Mouse (Mus musculus): Measurements from ENCODE around the gene Mboat2.

DNA sequence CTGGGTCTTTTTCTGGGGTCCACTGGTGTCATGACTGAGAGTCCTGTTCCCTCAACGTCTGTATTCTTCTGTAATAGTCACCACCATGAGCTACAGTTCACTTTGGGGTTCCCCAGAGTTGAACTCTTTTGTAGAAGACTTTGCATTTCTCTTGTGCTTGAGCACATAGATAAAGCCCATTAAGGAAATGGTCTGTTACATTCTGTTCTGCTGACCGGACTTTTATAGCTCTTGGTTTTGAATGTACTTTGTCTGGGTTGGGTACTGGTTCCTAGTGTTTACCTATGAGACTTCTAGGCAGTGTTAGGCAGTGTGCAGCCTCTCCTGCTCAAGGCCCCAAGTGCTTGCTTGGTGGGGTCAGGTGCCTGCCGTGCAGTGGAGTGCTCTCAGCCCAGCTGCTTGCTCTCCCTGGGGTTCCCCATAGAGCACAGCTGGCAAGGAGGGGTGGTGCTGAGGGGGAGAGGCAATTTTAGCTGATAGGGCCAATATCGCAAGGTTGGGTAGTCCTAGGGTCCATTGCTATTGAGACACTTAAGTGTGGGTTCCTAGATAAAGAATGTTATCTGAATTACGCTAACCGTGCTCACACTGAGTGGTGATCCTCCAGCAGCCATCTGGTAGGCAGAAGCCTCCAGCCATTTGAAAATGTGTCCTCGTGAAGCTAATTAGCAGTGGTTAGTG lies 58.8 kb downstream of the Mboat2 start:
- TF ChIP-seq CTCF (IDR thresholded peaks at IDR 0.05) (no peak), POLR2A (IDR thresholded peaks at IDR 0.05; ENCODE audit: insufficient read depth, low read depth, low read length) (no peak), EP300 (IDR thresholded peaks at IDR 0.05; ENCODE audit: insufficient read depth, low read depth, low read length) (no peak)
